Mouse (Mus musculus) left cerebral cortex, adult 8-10 months (tissue): ENCODE data around the gene Mtr. TPM values are rescaled to one million over a fixed set of nuclear protein-coding genes. Genes with fewer than 3 reads are reported as not detected.
"Not testable (repeated sequence)": the region's sequence is repeated elsewhere in the genome, so short reads cannot be mapped to it uniquely, and the experiment has no call there.

ENCODE experiments used
- DNase-seq, 2 experiments: peaks; one replicate each; pipeline ENCODE4 v3.0.0; 2022; ENCODE audit warnings: low spot score in 2 of 2
- total RNA-seq, 4 experiments: library from RNA; stranded (reverse); gene quantifications; 2 replicates each; pipeline ENCODE4 v1.2.4; 2022

Mtr gene
- total RNA-seq, 4 experiments from 2014 or later, result 15.6 to 17.4 (median 16.6) TPM

DNA sequence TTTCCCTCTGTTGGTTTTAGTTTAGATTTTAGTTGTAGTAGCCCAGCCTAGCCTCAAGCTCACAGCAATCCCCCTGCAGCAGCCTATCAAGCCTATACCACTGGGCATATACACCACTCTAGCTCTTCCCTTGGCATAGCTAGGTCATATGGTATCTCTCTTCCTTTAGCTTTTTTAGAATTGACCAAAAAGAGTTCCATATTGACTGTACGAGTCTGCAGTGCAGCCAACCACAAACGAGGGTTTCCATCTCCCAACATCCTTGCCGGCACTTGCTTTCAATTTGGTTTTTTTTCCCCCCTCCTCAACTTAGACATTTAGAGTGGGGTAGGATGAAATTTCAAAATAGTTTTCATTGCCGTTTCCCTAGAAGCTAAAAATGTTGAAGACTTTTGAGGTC is 95.5 kb downstream of the Mtr start:
- DNase-seq, result no peak

DNA sequence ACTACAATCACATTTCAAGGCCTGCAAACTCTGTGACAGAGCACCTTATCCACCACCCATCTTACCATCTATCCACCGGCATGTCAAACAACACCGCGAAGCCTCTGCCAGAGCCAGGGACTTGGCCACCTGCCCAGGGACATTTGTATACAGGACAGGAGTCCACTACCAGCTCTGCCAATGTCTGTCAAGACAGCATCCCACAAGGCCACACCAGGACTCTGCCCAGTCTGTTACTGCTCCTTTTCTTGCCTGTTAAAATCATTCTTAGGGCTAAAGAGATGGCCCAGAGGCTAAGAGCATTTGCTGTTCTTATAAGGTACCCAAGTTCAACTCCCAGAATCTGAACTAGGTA is 97.8 kb downstream of the Mtr start:
- no peak for DNase-seq

DNA sequence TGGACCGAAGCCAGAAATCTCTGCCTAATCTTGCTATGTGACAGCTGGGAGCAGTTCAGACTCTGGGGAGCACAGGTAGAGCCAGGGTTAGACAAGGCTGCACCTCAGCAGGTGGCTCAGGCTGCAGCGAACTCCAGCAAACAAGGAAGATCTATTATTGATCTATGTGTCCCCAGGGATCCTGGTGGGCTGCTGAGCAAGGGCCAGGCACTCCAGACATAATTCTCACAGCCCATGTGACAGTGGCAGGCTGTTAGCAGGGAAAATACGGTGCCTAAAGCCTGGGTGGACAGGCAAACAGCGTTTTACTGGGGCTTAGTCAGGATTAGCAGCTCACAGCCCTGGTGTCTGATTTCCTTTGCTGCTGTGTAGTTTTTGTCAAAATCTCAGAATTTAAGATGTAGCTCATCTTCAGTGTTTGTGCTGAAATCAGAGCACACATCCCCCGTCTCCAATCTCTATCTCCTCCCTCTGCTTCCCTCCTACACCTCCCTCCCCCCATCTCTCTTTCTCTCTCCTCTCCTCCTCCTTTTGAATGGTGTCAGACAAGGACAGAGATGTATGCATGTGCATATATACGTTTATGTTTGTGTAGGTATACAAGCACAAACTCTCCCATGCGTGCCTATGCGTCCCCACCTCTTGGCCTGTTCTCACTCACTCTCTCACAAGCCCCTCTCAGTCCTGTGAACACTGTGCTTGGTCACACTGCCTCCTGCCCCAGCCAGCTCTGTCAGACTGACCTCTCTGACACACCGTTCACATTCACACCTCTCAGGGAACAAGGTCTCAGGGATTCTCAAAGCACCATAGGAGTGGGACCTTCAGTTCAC is 98.4 kb downstream of the Mtr start:
- DNase-seq, result no peak

DNA sequence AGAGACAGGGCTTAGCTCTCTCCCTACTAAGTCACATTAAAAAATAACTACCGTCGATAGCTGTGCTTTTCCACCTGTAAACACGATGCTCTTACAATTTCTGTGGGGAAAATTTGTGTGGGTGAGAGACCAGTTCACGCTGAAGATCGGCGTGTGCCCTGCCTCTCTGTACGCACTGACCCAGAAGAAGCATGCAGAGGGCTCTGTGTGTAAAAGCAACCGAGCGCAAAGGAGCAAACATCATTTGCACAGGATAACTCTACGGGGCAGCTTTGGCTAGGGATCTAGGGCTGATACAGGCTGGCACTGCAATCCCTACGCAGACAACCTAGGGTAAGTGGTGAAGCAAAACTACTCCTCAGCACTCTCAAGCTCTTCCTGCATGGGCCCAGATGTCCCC is 104.0 kb downstream of the Mtr start:
- DNase-seq, result no peak

DNA sequence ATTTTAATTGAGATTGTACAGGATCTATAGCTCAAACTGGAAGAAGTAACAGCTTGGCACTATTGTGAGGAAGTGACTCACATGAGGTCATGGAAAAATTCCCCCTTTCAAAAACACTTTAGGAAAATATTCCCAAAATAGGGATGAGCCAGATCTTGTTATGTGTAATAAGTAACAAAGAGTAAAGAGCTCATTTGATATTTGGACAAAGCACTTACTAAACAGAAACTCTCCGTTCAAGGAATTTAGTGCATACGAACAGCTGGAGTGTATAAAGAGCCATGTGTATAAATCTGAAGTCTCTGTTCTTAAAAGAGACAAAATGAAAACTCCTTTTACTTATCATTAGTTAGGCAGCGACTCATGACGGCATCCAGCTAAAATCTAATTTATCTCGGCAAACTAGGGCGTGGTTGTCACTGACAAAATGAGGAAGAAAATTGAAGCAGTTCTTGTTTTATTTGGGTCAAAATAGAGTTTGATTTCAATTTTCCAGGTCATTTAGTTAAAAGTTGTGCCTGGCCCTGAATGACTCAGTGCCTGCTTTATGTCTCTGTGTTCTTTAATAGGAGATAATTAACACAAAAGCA is 110.9 kb downstream of the Mtr start:
- DNase-seq, result no peak

DNA sequence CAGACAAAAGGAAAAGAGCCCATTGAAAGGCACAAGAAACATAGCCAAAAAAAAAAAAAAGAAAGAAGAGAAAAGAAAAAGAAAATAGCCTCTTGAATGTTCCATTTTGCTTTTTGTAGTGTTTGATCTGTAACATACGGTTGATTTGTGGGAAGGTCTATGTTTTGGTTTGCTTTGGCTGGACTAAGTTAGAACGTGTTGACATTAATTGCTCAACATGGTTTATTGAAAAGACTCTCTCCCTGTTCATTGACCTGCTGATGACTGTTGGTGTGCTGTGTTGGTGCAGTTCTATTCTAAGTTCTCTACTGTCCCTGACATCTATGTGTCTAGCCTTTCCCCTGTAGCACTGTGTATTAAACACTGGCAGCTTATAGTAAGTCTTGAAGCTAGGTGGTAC is 111.5 kb downstream of the Mtr start:
- no peak for DNase-seq

DNA sequence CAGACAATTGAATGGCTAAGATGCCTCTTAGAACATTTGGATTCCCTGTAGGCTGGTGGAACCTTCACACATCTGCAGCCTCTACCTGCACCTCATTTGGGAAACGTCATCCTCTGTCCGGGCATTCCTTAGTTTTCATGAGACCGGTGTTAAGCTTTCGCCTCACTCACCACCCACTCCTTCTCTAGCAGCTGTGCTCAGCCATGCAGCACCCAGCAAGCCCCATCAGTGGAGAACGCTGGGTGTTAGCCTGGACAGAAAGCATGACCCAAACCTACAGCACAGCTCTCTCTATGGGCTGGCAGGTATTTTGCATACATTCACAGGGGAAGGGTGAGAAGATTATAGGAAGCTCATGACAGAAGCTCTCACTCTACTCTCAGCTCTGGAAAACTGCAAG is 114.6 kb downstream of the Mtr start:
- no peak for DNase-seq

DNA sequence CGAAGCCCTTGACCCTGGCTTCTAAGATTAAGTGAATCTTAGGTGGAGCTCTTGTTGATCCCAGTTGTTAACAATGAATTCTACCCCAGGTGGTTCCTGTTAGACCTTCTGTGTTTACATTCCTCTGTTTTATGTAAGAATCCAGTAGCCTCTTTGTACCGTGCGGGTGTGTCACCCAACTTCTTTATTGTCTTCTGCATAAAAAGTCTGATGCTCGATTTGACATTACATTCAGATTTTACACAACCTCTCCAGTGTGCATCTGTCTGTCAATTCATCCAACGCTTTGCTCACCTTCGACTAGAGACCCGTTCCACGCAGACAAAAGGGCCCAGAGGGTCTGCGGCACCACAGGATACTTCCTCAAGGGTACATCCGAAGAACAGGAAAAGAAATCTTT is 121.5 kb downstream of the Mtr start:
- not testable (repeated sequence) for DNase-seq

DNA sequence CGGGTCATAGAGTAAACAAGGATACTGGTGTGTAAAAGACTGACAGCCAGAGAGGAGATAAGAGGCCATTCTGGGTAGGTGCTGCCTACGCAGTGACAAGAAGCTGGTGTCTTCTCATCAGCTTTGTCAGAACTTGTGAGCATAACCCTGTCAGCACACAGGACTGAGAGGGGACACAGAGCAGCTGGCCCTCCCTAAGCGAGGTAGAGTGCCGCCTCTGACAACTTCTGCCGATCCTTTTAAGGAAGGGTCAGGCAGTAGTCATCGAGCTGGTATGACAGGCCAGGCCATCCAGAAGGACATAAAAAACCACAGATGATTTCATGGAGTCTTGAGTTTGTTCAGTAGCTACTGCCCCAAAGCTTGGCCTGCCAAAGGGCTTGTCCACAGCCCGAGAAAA is 124.4 kb downstream of the Mtr start:
- no peak for DNase-seq

Other genes with a start within 250 kb of the Mtr start
- gene Ryr2, start 151.2 kb downstream of the Mtr start, total RNA-seq, result 100 to 1,000 TPM; 139 to 174 (median 157) TPM
- gene Actn2, start 82.6 kb upstream of the Mtr start, total RNA-seq, result 10 to 100 TPM; 23.9 to 30.1 (median 25.2) TPM
- gene Heatr1, start 136.9 kb upstream of the Mtr start, total RNA-seq, result 10 to 100 TPM; 24.9 to 32.0 (median 25.4) TPM
- 10 to 100 TPM; 38.4 to 44.7 (median 40.0) TPM for gene Lgals8, start 206.8 kb upstream of the Mtr start, total RNA-seq